Mouse (Mus musculus): ENCODE measurements around the gene Asb16. TPM values are rescaled to one million over a fixed set of nuclear protein-coding genes. Genes with fewer than 3 reads are reported as not detected.

Gene Asb16
- polyA plus RNA-seq (2016; fragmentation: Nextera tagmentation; extraction: Ambion mirVana): 0.06 and 0.13 TPM in 2 replicates

- no peak within 1 kb of the TSS for H3K4me2 ChIP-seq
- no peak within 1 kb of the TSS for H3K4me3 ChIP-seq
- no peaks in the 10 kb centered on the region for H3K27me3 ChIP-seq (replicated peaks)
- no peak for ATAC-seq (ENCODE audit: insufficient number of reproducible peaks, low FRiP score)
- H3K27ac ChIP-seq (ENCODE audit: poor library complexity, severe bottlenecking): no peak within 1 kb of the TSS
- H3K4me1 ChIP-seq (replicated peaks): peaks cover 14% of the 10 kb centered on the region; the same call in 1 of the 2 replicates
- H3K36me3 ChIP-seq: peaks cover 7% of the 10 kb centered on the region; the same call in 1 of the 2 replicates
- no peaks in the 10 kb centered on the region for H3K9me3 ChIP-seq (replicated peaks)
- 82% methylated on average over 12 of the region's 12 CpGs for WGBS
- H3K9ac ChIP-seq: no peak within 1 kb of the TSS
Measured at GRCm38 (mm10) chr11:102268520-102269244, at the start of gene Asb16. Gene Asb16 (plus strand): TSS chr11:102268743.

- peaks cover 96% of the 10 kb centered on the region for H3K4me1 ChIP-seq (replicated peaks)
- peak overlapping the region; percentile 72 for H3K4me3 ChIP-seq
- peaks cover 11% of the 10 kb centered on the region for H3K36me3 ChIP-seq
- H3K4me2 ChIP-seq: peak overlapping the region; percentile 85
- peak overlapping the region; percentile 98 for H3K27ac ChIP-seq (ENCODE audit: poor library complexity, severe bottlenecking)
- no peaks in the 10 kb centered on the region for H3K27me3 ChIP-seq (replicated peaks)
- ATAC-seq (ENCODE audit: insufficient number of reproducible peaks, low FRiP score): peak; percentile 82
- H3K9ac ChIP-seq: peak overlapping the region; percentile 96
- H3K9me3 ChIP-seq (replicated peaks): no peaks in the 10 kb centered on the region
- WGBS: 1% methylated on average over 10 of the region's 10 CpGs
Measured at GRCm38 (mm10) chr11:102218783-102219182, 49.8 kb upstream of the Asb16 start.

GRCm38 (mm10) chr11:102219247-102219993 is 49.1 kb upstream of the Asb16 start:
- Histone ChIP-seq H3K4me2 (peak overlapping the region; percentile 85), H3K36me3 (peaks cover 11% of the 10 kb centered on the region), H3K4me3 (peak overlapping the region; percentile 72), H3K9me3 (replicated peaks) (no peaks in the 10 kb centered on the region), H3K27ac (ENCODE audit: poor library complexity, severe bottlenecking) (peak overlapping the region; percentile 96), H3K9ac (peak overlapping the region; percentile 65), H3K27me3 (replicated peaks) (no peaks in the 10 kb centered on the region), H3K4me1 (replicated peaks) (peaks cover 95% of the 10 kb centered on the region)
- no peak for ATAC-seq (ENCODE audit: insufficient number of reproducible peaks, low FRiP score)
- 37% methylated on average over 14 of the region's 14 CpGs for WGBS

- Histone ChIP-seq H3K4me2 (peak overlapping the region; percentile 85), H3K9me3 (replicated peaks) (no peaks in the 10 kb centered on the region), H3K4me1 (replicated peaks) (peaks cover 95% of the 10 kb centered on the region), H3K9ac (no peak overlapping the region; the same call in 1 of the 2 replicates), H3K4me3 (no peak overlapping the region; the same call in 1 of the 2 replicates), H3K36me3 (peaks cover 11% of the 10 kb centered on the region), H3K27ac (ENCODE audit: poor library complexity, severe bottlenecking) (peak overlapping the region; percentile 96), H3K27me3 (replicated peaks) (no peaks in the 10 kb centered on the region)
- 29% methylated on average over 4 of the region's 4 CpGs for WGBS
- peak; percentile 31; the same call in 1 of the 2 replicates for ATAC-seq (ENCODE audit: insufficient number of reproducible peaks, low FRiP score)
Measured at GRCm38 (mm10) chr11:102219994-102220346, 48.6 kb upstream of the Asb16 start.

- Histone ChIP-seq H3K9ac (no peak overlapping the region; the same call in 1 of the 2 replicates), H3K4me1 (replicated peaks) (peaks cover 95% of the 10 kb centered on the region), H3K27ac (ENCODE audit: poor library complexity, severe bottlenecking) (peak overlapping the region; percentile 96), H3K4me3 (no peak overlapping the region), H3K9me3 (replicated peaks) (no peaks in the 10 kb centered on the region), H3K27me3 (replicated peaks) (no peaks in the 10 kb centered on the region), H3K36me3 (peaks cover 11% of the 10 kb centered on the region), H3K4me2 (peak overlapping the region; percentile 36)
- ATAC-seq (ENCODE audit: insufficient number of reproducible peaks, low FRiP score): no peak
- WGBS: 39% methylated on average over 6 of the region's 6 CpGs
Measured at GRCm38 (mm10) chr11:102220451-102220850, 48.1 kb upstream of the Asb16 start.

GRCm38 (mm10) chr11:102221243-102221953 is 47.1 kb upstream of the Asb16 start:
- H3K4me2 ChIP-seq: no peak overlapping the region

GRCm38 (mm10) chr11:102221954-102222351 is 46.6 kb upstream of the Asb16 start:
- Histone ChIP-seq H3K27ac (ENCODE audit: poor library complexity, severe bottlenecking) (no peak overlapping the region), H3K9me3 (replicated peaks) (no peaks in the 10 kb centered on the region), H3K4me2 (no peak overlapping the region), H3K9ac (no peak overlapping the region), H3K36me3 (peaks cover 11% of the 10 kb centered on the region), H3K4me3 (no peak overlapping the region), H3K4me1 (replicated peaks) (peaks cover 97% of the 10 kb centered on the region), H3K27me3 (replicated peaks) (no peaks in the 10 kb centered on the region)
- no peak for ATAC-seq (ENCODE audit: insufficient number of reproducible peaks, low FRiP score)
- WGBS: 64% methylated on average over 8 of the region's 8 CpGs

More at GRCm38 (mm10) chr11:102221243-102221953, 47.1 kb upstream of the Asb16 start:
- no peak for ATAC-seq (ENCODE audit: insufficient number of reproducible peaks, low FRiP score)
- H3K27me3 ChIP-seq (replicated peaks): no peaks in the 10 kb centered on the region
- H3K9me3 ChIP-seq (replicated peaks): no peaks in the 10 kb centered on the region
- WGBS: 84% methylated on average over 8 of the region's 8 CpGs
- H3K27ac ChIP-seq (ENCODE audit: poor library complexity, severe bottlenecking): no peak overlapping the region
- no peak overlapping the region for H3K4me3 ChIP-seq
- H3K9ac ChIP-seq: no peak overlapping the region
- H3K4me1 ChIP-seq (replicated peaks): peaks cover 95% of the 10 kb centered on the region
- H3K36me3 ChIP-seq: peaks cover 11% of the 10 kb centered on the region

- H3K9me3 ChIP-seq (replicated peaks): no peaks in the 10 kb centered on the region
- H3K27ac ChIP-seq (ENCODE audit: poor library complexity, severe bottlenecking): no peak overlapping the region
- H3K9ac ChIP-seq: no peak overlapping the region
- no peaks in the 10 kb centered on the region for H3K27me3 ChIP-seq (replicated peaks)
- H3K4me2 ChIP-seq: no peak overlapping the region
- WGBS: 30% methylated on average over 6 of the region's 6 CpGs
- H3K36me3 ChIP-seq: peaks cover 11% of the 10 kb centered on the region
- no peak for ATAC-seq (ENCODE audit: insufficient number of reproducible peaks, low FRiP score)
- no peak overlapping the region for H3K4me3 ChIP-seq
- H3K4me1 ChIP-seq (replicated peaks): peaks cover 97% of the 10 kb centered on the region
Measured at GRCm38 (mm10) chr11:102223166-102223565, 45.4 kb upstream of the Asb16 start.

- Histone ChIP-seq H3K9me3 (replicated peaks) (no peaks in the 10 kb centered on the region), H3K4me1 (replicated peaks) (peaks cover 94% of the 10 kb centered on the region), H3K9ac (peak overlapping the region; percentile 11), H3K4me3 (peak overlapping the region; percentile 19), H3K4me2 (peak overlapping the region; percentile 63), H3K36me3 (peaks cover 11% of the 10 kb centered on the region), H3K27ac (ENCODE audit: poor library complexity, severe bottlenecking) (no peak overlapping the region), H3K27me3 (replicated peaks) (no peaks in the 10 kb centered on the region)
- 6% methylated on average over 22 of the region's 22 CpGs for WGBS
- ATAC-seq (ENCODE audit: insufficient number of reproducible peaks, low FRiP score): no peak
Measured at GRCm38 (mm10) chr11:102224686-102225085, 43.9 kb upstream of the Asb16 start.

- Histone ChIP-seq H3K9ac (peak overlapping the region; percentile 11; the same call in 1 of the 2 replicates), H3K27me3 (replicated peaks) (no peaks in the 10 kb centered on the region), H3K27ac (ENCODE audit: poor library complexity, severe bottlenecking) (no peak overlapping the region), H3K36me3 (peaks cover 11% of the 10 kb centered on the region), H3K4me2 (peak overlapping the region; percentile 63), H3K4me1 (replicated peaks) (peaks cover 89% of the 10 kb centered on the region), H3K4me3 (no peak overlapping the region), H3K9me3 (replicated peaks) (no peaks in the 10 kb centered on the region)
- ATAC-seq (ENCODE audit: insufficient number of reproducible peaks, low FRiP score): no peak
- 52% methylated on average over 5 of the region's 5 CpGs for WGBS
Measured at GRCm38 (mm10) chr11:102225221-102225620, 43.3 kb upstream of the Asb16 start.
